Mouse (Mus musculus): Measurements from ENCODE around the gene Cfap157.

GRCm38 (mm10) chr2:32818208-32818607 is 34.0 kb upstream of the Cfap157 start:
- TF ChIP-seq USF1 (IDR thresholded peaks at IDR 0.05; ENCODE audit: low read depth) (no peak), CTCF (IDR thresholded peaks at IDR 0.05; ENCODE audit: control insufficient read depth, insufficient read depth, insufficient read length) (no peak), CEBPB (IDR thresholded peaks at IDR 0.05; ENCODE audit: low read depth) (no peak)

Measured in C2C12 (cell line).